Mouse (Mus musculus) brain, embryonic 14.5 days (tissue): ENCODE measurements around the gene Sidt2.

Experiments
- CTCF ChIP-seq: fragments of 200-500 bp; IDR thresholded peaks from 2 replicates; pipeline ENCODE4 v1.5.1; 2012; ENCODE audit warnings: inconsistent platforms, mild to moderate bottlenecking, moderate library complexity, borderline replicate concordance; ENCODE audit not compliant: insufficient read depth, insufficient read length; ENCODE audit errors: extremely low read depth
- POLR2A ChIP-seq: fragments of 200-500 bp; IDR thresholded peaks from 2 replicates; pipeline ENCODE4 v1.6.1; 2012; ENCODE audit warnings: mild to moderate bottlenecking, inconsistent platforms, borderline replicate concordance; ENCODE audit not compliant: poor library complexity, insufficient read depth, insufficient read length, severe bottlenecking; ENCODE audit errors: extremely low read depth

DNA sequence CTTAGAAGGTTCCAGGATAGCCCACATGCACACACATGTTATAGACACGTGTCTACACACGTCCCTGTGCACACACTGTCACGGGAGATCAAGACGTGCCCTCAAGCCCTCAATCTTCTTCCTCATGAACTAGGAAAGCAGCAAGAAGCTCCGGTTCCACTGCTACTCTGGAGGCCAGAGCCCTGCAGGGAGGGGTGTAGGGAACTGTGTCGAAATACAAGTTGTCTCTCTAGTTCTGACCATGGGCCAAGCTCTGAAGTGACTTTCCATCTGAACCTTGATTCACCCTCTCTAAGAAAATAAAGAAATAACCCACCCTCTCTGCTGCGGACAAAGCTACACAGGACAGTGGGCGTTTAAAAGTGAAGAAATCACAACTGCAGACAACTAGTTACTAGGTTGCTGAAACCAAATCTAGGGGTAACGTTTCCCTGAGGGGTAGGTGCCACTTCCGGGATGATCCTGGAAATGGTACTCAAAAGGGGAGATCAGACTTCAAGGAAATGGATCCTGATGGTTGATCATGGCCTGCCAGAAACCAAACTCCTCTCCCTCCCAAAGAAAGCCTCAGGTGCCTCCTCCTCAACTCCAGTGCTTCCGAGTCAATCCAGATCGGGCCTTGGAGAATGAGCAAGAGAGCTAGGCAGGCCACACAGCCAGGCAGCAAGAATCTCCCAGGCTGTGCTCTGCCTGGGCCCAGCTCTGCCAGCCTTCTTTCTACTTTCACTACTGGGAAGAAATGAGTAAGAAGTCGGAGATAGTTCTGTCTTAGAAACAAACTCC, 1.4 kb downstream of the Sidt2 start:
- TF ChIP-seq POLR2A, result no peak
- TF ChIP-seq CTCF, result no peak
